Mouse (Mus musculus): Measurements from ENCODE around the gene Hdgf. TPM values are rescaled to one million over a fixed set of nuclear protein-coding genes. Genes with fewer than 3 reads are reported as not detected.

Hdgf gene
- 103 TPM for polyA plus RNA-seq (2014; fragmentation: Illumina TruSeq; extraction: RNeasy Lipid Tissue Mini Kit (QIAGEN cat#74804); ENCODE audit: low read depth, low replicate concordance)

DNA sequence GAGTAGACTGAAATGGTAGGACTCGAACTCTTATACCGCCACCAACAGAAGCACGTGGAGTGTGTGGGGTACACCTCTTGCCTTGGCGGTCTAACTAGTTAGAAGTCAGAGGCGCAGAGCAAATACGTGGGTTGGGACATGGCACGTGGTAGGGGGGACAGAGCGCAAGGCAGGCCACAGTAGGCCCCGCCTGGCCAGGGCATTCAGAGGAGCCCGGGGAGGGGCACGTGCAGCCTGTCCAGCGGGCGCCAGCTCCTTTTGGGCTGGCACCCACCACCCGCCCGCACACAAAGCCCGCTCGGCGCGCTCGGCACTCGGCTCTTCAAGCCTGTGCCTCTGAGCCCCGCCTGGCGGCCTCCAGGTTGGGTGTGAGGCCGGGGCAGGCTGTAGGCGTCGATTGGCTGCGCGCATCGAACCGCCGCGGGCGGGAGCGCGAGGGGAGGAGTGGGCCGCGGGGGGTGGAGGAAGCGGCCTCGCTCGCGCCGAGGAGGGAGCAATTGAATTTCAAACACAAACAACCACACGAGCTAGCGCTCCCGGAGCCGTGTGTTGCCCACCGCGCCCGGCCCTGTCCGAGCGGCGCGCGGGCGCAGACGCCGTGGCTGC lies at the start of gene Hdgf:
TSS of gene Hdgf (plus strand) at position 442 of the 606 bp plus-strand sequence.

GRCm38 (mm10) chr3:87885281-87886003 lies 20.7 kb upstream of the Hdgf start, which contains the start of gene Prcc:
Gene Prcc, minus strand, starts transcription at chr3:87885608.

GRCm38 (mm10) chr3:87919336-87920108 lies 13.4 kb downstream of the Hdgf start, which contains the start of gene Mrpl24:
Gene Mrpl24, plus strand, starts transcription at chr3:87919506.

DNA sequence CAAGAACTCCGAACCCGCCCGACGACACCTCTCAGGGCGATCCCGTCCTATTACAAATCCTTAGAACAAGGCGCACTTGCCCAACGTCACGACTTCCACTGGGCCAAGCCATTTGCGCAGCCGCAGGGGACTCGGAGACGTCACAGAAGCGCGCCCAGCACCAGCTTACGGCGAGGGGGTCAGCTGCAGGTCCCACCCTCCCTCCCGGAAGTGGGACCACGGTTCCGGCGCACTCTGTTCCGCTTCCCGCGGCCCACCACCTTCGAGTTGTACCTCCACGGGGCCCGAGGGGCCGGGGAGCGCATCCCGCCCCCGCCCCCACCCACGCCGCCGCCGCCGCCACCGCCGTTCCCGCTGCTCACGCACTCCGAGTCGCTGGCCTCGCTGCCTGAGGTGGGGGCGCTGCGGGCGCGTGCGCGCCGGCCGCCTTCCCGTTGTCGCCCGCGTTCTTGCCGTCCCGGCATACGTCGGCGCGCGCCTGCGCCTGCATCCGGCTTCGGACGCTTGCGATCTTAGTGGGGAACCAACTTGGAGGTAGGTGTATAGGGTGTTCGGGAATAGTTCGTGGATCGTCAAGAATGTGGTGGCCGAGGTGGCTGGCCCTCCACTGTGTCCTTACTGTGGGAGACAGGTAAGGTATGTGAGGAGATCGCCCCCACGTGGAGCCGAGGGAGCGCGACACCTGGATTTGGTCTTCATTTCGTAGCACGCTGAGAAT lies 24.1 kb downstream of the Hdgf start, which contains the start of the genes Isg20l2 and Rrnad1:
TSS of gene Isg20l2 (plus strand) at position 237 of the 718 bp plus-strand sequence.
TSS of gene Rrnad1 (minus strand) at position 640 of the 718 bp plus-strand sequence.

GRCm38 (mm10) chr3:87948378-87949265 lies 42.5 kb downstream of the Hdgf start, which contains the start of gene Crabp2:
Gene Crabp2, plus strand, starts transcription at chr3:87948666.

Other genes starting within 250 kb of the Hdgf start
- not detected for gene Lrrc71, start 157.7 kb upstream of the Hdgf start, polyA plus RNA-seq (2014; fragmentation: Illumina TruSeq; extraction: RNeasy Lipid Tissue Mini Kit (QIAGEN cat#74804); ENCODE audit: low read depth, low replicate concordance)
- not detected for gene Ntrk1, start 111.2 kb upstream of the Hdgf start, polyA plus RNA-seq (2014; fragmentation: Illumina TruSeq; extraction: RNeasy Lipid Tissue Mini Kit (QIAGEN cat#74804); ENCODE audit: low read depth, low replicate concordance)
- gene Insrr, start 109.4 kb upstream of the Hdgf start, polyA plus RNA-seq (2014; fragmentation: Illumina TruSeq; extraction: RNeasy Lipid Tissue Mini Kit (QIAGEN cat#74804); ENCODE audit: low read depth, low replicate concordance) = not detected
- 0.34 TPM for gene Pear1, start 82.0 kb upstream of the Hdgf start, polyA plus RNA-seq (2014; fragmentation: Illumina TruSeq; extraction: RNeasy Lipid Tissue Mini Kit (QIAGEN cat#74804); ENCODE audit: low read depth, low replicate concordance)
- 0.11 TPM for gene Sh2d2a, start 59.6 kb upstream of the Hdgf start, polyA plus RNA-seq (2014; fragmentation: Illumina TruSeq; extraction: RNeasy Lipid Tissue Mini Kit (QIAGEN cat#74804); ENCODE audit: low read depth, low replicate concordance)
- 4.8 TPM for gene Prcc, start 20.7 kb upstream of the Hdgf start, polyA plus RNA-seq (2014; fragmentation: Illumina TruSeq; extraction: RNeasy Lipid Tissue Mini Kit (QIAGEN cat#74804); ENCODE audit: low read depth, low replicate concordance)
- 61.1 TPM for gene Mrpl24, start 13.2 kb downstream of the Hdgf start, polyA plus RNA-seq (2014; fragmentation: Illumina TruSeq; extraction: RNeasy Lipid Tissue Mini Kit (QIAGEN cat#74804); ENCODE audit: low read depth, low replicate concordance)
- 14.9 TPM for gene Isg20l2, start 24.0 kb downstream of the Hdgf start, polyA plus RNA-seq (2014; fragmentation: Illumina TruSeq; extraction: RNeasy Lipid Tissue Mini Kit (QIAGEN cat#74804); ENCODE audit: low read depth, low replicate concordance)
- 3.7 TPM for gene Rrnad1, start 24.4 kb downstream of the Hdgf start, polyA plus RNA-seq (2014; fragmentation: Illumina TruSeq; extraction: RNeasy Lipid Tissue Mini Kit (QIAGEN cat#74804); ENCODE audit: low read depth, low replicate concordance)
- gene Crabp2, start 42.3 kb downstream of the Hdgf start, polyA plus RNA-seq (2014; fragmentation: Illumina TruSeq; extraction: RNeasy Lipid Tissue Mini Kit (QIAGEN cat#74804); ENCODE audit: low read depth, low replicate concordance) = not detected
- 0.90 TPM for gene Nes, start 64.8 kb downstream of the Hdgf start, polyA plus RNA-seq (2014; fragmentation: Illumina TruSeq; extraction: RNeasy Lipid Tissue Mini Kit (QIAGEN cat#74804); ENCODE audit: low read depth, low replicate concordance)
- not detected for gene Bcan, start 93.9 kb downstream of the Hdgf start, polyA plus RNA-seq (2014; fragmentation: Illumina TruSeq; extraction: RNeasy Lipid Tissue Mini Kit (QIAGEN cat#74804); ENCODE audit: low read depth, low replicate concordance)
- gene Hapln2, start 121.3 kb downstream of the Hdgf start, polyA plus RNA-seq (2014; fragmentation: Illumina TruSeq; extraction: RNeasy Lipid Tissue Mini Kit (QIAGEN cat#74804); ENCODE audit: low read depth, low replicate concordance) = not detected
- gene Gpatch4, start 136.8 kb downstream of the Hdgf start, polyA plus RNA-seq (2014; fragmentation: Illumina TruSeq; extraction: RNeasy Lipid Tissue Mini Kit (QIAGEN cat#74804); ENCODE audit: low read depth, low replicate concordance) = 5.2 TPM
- 31.1 TPM for gene Naxe, start 152.2 kb downstream of the Hdgf start, polyA plus RNA-seq (2014; fragmentation: Illumina TruSeq; extraction: RNeasy Lipid Tissue Mini Kit (QIAGEN cat#74804); ENCODE audit: low read depth, low replicate concordance)
- gene Ttc24, start 172.0 kb downstream of the Hdgf start, polyA plus RNA-seq (2014; fragmentation: Illumina TruSeq; extraction: RNeasy Lipid Tissue Mini Kit (QIAGEN cat#74804); ENCODE audit: low read depth, low replicate concordance) = not detected
- gene Iqgap3, start 175.7 kb downstream of the Hdgf start, polyA plus RNA-seq (2014; fragmentation: Illumina TruSeq; extraction: RNeasy Lipid Tissue Mini Kit (QIAGEN cat#74804); ENCODE audit: low read depth, low replicate concordance) = not detected
- gene Mef2d, start 236.1 kb downstream of the Hdgf start, polyA plus RNA-seq (2014; fragmentation: Illumina TruSeq; extraction: RNeasy Lipid Tissue Mini Kit (QIAGEN cat#74804); ENCODE audit: low read depth, low replicate concordance) = 3.8 TPM

Measured in liver, adult 10 weeks (tissue).